Mouse (Mus musculus) lung, adult 10 weeks (tissue): Measurements from ENCODE around the gene Mep1a. TPM values are rescaled to one million over a fixed set of nuclear protein-coding genes. Genes with fewer than 3 reads are reported as not detected.

Experiments used
- polyA plus RNA-seq: library from polyadenylated mRNA; stranded (reverse); fragments of 350-450 nt; fragmentation: Illumina TruSeq; extraction: RNeasy Lipid Tissue Mini Kit (QIAGEN cat#74804); gene quantifications from one replicate; pipeline ENCODE4 v1.2.3, GENCODE M21; 2014; ENCODE audit warnings: low read depth, low replicate concordance; ENCODE audit not compliant: insufficient read depth

Gene Mep1a
- polyA plus RNA-seq: not detected

DNA sequence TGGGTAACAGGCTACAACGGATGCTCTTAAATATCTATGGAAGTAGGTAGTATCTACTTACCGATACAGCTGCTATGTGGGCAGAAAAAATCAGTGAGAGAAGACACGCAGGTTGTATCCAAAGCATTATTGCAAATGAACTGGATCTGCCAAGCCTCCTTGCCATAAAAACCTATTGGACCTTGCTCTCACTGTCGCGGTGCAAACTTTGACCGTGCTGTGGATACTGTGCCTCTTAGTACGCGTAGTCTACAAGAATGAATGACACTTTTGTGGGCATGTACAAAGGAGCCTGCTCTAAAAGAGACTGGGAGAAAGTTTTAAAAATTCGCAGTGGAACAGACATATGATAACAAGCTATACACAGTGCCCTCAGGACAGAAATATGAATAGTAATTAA, at the start of gene Mep1a:
Gene Mep1a, minus strand, starts transcription at position 221 of the 400 bp plus-strand sequence.

DNA sequence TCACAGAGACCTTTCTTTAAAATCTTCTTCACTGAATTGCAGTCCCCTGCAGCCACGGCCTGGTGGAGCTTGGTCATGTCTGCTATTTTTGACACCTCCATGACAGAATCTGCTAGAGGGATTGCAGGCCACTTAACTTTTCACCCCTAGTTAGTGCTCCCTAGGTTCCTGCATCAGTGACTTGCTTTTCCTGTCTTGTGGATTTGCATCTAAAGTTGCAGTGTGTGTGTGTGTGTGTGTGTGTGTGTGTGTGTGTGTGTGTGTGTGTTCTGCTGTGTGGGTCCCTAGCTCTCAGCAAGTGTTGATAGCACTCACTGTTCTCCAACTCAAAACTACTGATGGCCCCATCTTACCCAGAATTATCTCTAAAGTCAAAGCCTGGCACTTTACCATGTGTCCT, 40.9 kb upstream of the Mep1a start, which contains the start of gene Ankrd66:
Gene Ankrd66, minus strand, starts transcription at position 101 of the 400 bp plus-strand sequence.

Other genes with a start within 250 kb of the Mep1a start
- gene Adgrf1, start 232.5 kb downstream of the Mep1a start, polyA plus RNA-seq: not detected
- 164 TPM for gene Adgrf5, start 142.4 kb downstream of the Mep1a start, polyA plus RNA-seq
- gene Ankrd66, start 40.8 kb upstream of the Mep1a start, polyA plus RNA-seq: 5.5 TPM
- gene Pla2g7, start 65.3 kb upstream of the Mep1a start, polyA plus RNA-seq: 10.8 TPM
- not detected for gene Tdrd6, start 127.5 kb upstream of the Mep1a start, polyA plus RNA-seq
- 1.4 TPM for gene Slc25a27, start 164.4 kb upstream of the Mep1a start, polyA plus RNA-seq
- 14.4 TPM for gene Cyp39a1, start 164.6 kb upstream of the Mep1a start, polyA plus RNA-seq